Mouse (Mus musculus) testis, adult 2 months (tissue): ENCODE measurements around the gene Fbn1.

Experiments used
- CTCF ChIP-seq: fragments of 200-500 bp; IDR thresholded peaks from 2 replicates; pipeline ENCODE4 v1.5.1; 2012; ENCODE audit warnings: low read depth, mild to moderate bottlenecking, inconsistent platforms, low read length, moderate library complexity; ENCODE audit not compliant: control insufficient read depth, insufficient read depth, insufficient replicate concordance
- POLR2A ChIP-seq: fragments of 200-500 bp; IDR thresholded peaks from 2 replicates; pipeline ENCODE4 v1.6.1; 2012; ENCODE audit warnings: low read depth, mild to moderate bottlenecking, inconsistent platforms, low read length, moderate library complexity; ENCODE audit not compliant: control insufficient read depth

DNA sequence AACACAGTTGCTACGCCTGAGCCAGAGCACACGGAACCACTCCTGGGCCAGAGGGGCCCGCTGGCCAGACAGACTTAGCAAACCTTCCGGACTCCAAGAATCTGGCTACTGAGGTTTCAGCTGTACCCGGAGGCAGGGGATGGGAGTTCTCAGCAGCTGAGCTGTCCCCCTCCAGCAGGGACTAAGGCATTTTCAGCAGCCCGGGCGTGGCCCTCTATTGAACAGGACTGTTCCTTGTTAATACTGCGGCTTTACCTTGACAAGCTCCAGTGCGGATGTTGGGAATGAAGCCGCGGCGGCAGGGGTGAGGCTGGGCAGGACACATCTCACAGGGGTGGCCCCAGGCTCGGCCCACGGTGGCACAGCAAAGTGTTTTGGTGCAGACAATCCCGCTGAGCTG, 95.4 kb downstream of the Fbn1 start:
- TF ChIP-seq POLR2A = no peak
- TF ChIP-seq CTCF = no peak
